Mouse (Mus musculus) forebrain, embryonic 10.5 days (tissue): ENCODE results near the gene 4930564D02Rik. TPM values are rescaled to one million over a fixed set of nuclear protein-coding genes. Genes with fewer than 3 reads are reported as not detected.
A peak's percentile ranks its signal among the peaks of the same experiment; 100 is the strongest.

Experiments
- DNase-seq: peaks from one replicate; pipeline ENCODE4 v3.0.0-alpha.2; 2017; ENCODE audit warnings: low spot score; ENCODE audit errors: extremely low spot score
- H3K27ac ChIP-seq: fragments of 300-500 bp; sonication (generic); 2 replicates; pipeline ENCODE4 v1.5.1; 2016; ENCODE audit warnings: mild to moderate bottlenecking
- H3K27me3 ChIP-seq: fragments of 300-500 bp; sonication (generic); 2 replicates; pipeline ENCODE4 v1.6.1; 2016; ENCODE audit warnings: mild to moderate bottlenecking; ENCODE audit not compliant: poor library complexity, severe bottlenecking
- H3K36me3 ChIP-seq: fragments of 300-500 bp; sonication (generic); replicated peaks from 2 replicates; pipeline ENCODE4 v1.6.1; 2016; ENCODE audit warnings: mild to moderate bottlenecking, moderate library complexity
- H3K4me1 ChIP-seq: fragments of 300-500 bp; sonication (generic); 2 replicates; pipeline ENCODE4 v1.6.1; 2016
- H3K4me3 ChIP-seq: fragments of 300-500 bp; sonication (generic); 2 replicates; pipeline ENCODE4 v1.5.1; 2016; ENCODE audit warnings: mild to moderate bottlenecking, moderate library complexity
- H3K9me3 ChIP-seq: fragments of 300-500 bp; sonication (generic); 2 replicates; pipeline ENCODE4 v1.6.1; 2016; ENCODE audit warnings: mild to moderate bottlenecking, moderate library complexity
- WGBS: fragments of 180-500 bp; shearing (Covaris S2); methylation state at CpG from one replicate; pipeline ENCODE4 v1.1.7; 2016; 5-methylcytosine and 5-hydroxymethylcytosine counted together
- polyA plus RNA-seq: library from polyadenylated mRNA; unstranded; fragments of >200 nt; fragmentation: Nextera tagmentation; extraction: Ambion mirVana; gene quantifications from 2 replicates; pipeline ENCODE4 v1.2.1, GENCODE M21; 2016

The 4930564D02Rik gene
- polyA plus RNA-seq, 1 experiment from 2014 or later: not detected

DNA sequence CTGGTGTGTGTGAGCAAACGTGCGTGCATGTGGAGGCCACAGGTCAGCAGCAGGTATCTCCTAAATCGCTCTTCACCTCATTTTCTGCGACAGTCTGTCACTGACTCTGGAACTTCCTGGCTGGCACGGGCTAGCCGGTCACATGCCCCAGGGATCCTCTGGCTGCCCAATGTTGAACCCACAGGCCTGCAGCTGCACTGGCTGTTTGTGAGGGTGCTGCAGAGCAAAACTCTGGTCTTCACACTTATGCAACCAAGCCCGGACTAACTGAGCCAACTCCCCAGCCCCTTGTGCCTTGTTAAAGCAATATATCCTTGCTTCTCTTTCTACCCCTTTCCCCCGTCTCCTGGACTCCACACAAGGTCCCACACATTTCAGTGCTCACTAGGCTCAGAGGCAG is 19.0 kb upstream of the 4930564D02Rik start:
- WGBS: 83% methylated on average over 8 of the region's 8 CpGs
- peaks cover 34% of the 10 kb centered on the region for H3K4me1 ChIP-seq

DNA sequence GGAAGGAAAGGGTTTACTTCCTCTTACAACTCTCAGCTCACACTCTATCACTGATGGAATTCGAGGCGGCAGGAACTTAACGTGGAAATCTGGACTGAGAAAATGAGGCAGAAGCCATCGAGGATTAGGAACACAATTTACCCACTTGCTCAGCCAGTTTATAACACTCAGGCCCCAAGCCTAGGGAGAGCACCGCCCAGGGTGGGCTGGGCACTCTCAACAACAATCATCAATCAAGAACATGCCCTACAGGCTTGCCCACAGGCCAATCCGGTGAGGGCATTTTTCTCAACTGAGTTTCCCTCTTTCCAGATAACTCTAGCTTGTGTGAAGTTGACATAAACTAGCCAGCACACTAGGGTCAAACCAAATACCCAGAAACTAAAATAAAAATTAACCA is 16.8 kb upstream of the 4930564D02Rik start:
- Histone ChIP-seq H3K27me3 (no peaks in the 10 kb centered on the region), H3K9me3 (no peaks in the 10 kb centered on the region), H3K27ac (no peak overlapping the region), H3K36me3 (peaks cover 14% of the 10 kb centered on the region), H3K4me3 (no peak overlapping the region), H3K4me1 (peaks cover 37% of the 10 kb centered on the region)
- no peak for DNase-seq
- WGBS: 88% methylated on average over 6 of the region's 6 CpGs

More for the DNA sequence above, 19.0 kb upstream of the 4930564D02Rik start:
- no peaks in the 10 kb centered on the region for H3K27me3 ChIP-seq
- no peak overlapping the region for H3K4me3 ChIP-seq
- H3K9me3 ChIP-seq: no peaks in the 10 kb centered on the region
- H3K36me3 ChIP-seq: peaks cover 14% of the 10 kb centered on the region
- DNase-seq: no peak
- H3K27ac ChIP-seq: no peak overlapping the region

DNA sequence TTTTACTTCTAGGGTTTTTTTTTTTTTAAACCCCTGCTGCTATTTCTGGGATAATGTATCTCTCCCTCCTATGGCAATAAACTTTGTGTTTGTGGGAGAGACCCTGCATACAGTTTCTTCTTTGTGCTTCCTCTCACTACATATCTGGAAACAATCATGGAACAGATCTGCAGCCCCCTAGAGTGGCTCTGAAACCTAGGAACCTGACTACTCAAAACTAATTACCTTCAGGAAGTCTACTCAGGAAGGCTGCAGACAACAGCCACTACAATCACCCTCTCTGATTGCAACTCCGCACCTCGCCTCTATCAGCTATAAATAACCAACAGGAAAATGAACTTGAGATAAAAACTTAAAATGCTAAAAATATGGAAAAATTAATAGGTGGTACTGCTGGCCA is 15.5 kb upstream of the 4930564D02Rik start:
- H3K4me3 ChIP-seq: peak overlapping the region; percentile 89
- H3K27ac ChIP-seq: no peak overlapping the region
- H3K4me1 ChIP-seq: peaks cover 32% of the 10 kb centered on the region
- no peak for DNase-seq
- H3K36me3 ChIP-seq: peaks cover 9% of the 10 kb centered on the region
- H3K9me3 ChIP-seq: no peaks in the 10 kb centered on the region
- no peaks in the 10 kb centered on the region for H3K27me3 ChIP-seq
- 74% methylated on average over 2 of the region's 2 CpGs for WGBS

DNA sequence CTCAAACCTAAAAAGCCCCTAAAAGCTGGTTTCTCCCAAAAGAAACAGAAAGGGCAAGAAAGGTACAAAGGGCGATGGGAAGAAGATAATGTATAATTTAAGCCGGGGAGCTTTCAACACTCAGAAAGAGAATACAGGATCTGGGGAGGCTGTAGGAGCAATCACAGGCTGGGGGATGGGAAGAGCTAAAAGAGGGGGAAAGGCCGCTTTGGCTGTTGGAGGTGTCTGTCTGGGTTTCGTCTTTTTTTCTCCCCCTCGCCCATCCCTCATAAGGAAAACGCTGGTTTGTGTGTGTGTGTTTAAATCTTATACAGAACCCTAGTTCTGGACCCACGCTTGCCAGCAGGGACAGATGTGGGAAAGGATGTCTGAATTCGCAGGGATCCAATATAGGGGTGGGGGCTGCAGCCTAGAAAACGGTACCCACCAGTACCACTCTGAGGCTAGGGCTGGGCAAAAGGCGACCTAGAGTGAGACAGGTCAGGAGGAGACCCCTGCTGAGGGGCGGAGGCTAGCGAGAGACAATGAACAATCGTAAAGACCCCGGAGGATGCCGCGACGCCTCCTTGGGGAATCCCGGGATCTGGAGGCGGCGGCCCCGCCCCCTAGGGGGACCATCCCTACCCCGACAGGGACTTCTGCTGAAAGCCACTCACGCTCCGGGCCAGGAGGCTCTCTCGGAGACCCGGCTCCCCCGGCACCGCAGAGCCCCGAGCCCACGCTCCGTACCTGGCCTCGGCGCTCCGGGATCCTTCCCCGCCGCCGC is 14.3 kb upstream of the 4930564D02Rik start:
- Histone ChIP-seq H3K4me3 (peak overlapping the region; percentile 89), H3K27ac (peak overlapping the region; percentile 96), H3K9me3 (no peaks in the 10 kb centered on the region), H3K27me3 (no peaks in the 10 kb centered on the region), H3K4me1 (peaks cover 32% of the 10 kb centered on the region), H3K36me3 (peaks cover 4% of the 10 kb centered on the region)
- under 1% methylated on average over 35 of the region's 37 CpGs for WGBS
- no peak for DNase-seq

DNA sequence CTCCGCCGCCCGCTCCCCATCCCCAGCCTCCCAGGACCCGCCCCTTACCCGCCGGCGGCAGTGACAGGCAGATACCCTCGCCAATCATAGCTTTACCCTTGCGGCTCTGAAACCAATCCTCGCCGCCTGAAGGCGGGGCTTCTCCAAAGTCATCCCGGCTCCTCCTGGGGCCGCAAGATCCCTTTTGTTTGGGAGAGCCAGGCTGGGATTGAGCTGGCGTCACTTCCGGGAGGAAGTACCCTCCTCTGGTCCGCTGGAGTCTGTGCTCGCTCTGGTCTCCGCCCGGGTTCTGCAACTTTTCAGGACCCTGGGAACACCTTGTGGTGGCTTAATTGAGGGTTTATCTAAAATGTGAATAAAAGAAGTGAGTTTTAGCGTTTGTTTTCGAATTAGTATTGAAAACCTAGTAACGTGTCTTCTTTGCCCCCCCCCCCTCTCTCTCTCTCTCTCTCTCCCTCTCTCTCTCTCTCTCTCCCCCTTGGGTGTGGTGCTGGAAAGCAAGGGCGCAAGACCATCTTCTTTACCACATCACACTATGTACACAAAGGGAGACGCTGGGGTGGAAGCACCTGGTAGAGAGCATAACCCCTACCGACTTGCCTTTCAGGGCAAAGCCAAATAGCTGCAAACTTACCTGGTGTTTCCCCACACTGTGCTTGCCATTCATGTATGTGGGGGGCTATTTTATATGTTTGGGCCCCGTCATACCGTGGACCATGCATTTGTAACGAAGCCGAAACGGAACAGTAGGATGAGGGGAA is 13.5 kb upstream of the 4930564D02Rik start, which contains the start of gene Cttnbp2nl:
Cttnbp2nl (minus strand) TSS at position 210 of the 761 bp plus-strand sequence.
- Histone ChIP-seq H3K4me3 (peak within 1 kb of the TSS; percentile 89), H3K36me3 (peaks cover 4% of the 10 kb centered on the region), H3K27ac (peak within 1 kb of the TSS; percentile 96), H3K27me3 (no peaks in the 10 kb centered on the region), H3K9me3 (no peaks in the 10 kb centered on the region), H3K4me1 (peaks cover 28% of the 10 kb centered on the region)
- peak; percentile 96 for DNase-seq
- WGBS: 4% methylated on average over 31 of the region's 31 CpGs

DNA sequence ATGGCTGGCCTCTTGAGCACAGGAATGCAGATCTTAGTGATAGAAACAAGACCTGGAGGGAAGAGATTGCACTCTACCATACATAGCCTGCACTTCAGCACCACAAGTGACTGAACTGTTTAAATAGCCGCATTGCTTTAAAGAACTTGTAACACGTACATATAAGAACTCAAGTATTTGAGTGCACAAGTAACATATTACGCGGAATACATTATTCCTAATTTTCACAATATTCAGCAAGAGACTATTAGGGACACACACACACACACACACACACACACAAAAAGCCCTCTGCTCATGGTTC is 13.0 kb upstream of the 4930564D02Rik start:
- WGBS: 77% methylated on average over 4 of the region's 4 CpGs
- peaks cover 31% of the 10 kb centered on the region for H3K4me1 ChIP-seq
- H3K27me3 ChIP-seq: no peaks in the 10 kb centered on the region
- H3K9me3 ChIP-seq: no peaks in the 10 kb centered on the region
- H3K4me3 ChIP-seq: peak overlapping the region; percentile 89
- H3K36me3 ChIP-seq: peaks cover 4% of the 10 kb centered on the region
- peak overlapping the region; percentile 96 for H3K27ac ChIP-seq
- DNase-seq: no peak

DNA sequence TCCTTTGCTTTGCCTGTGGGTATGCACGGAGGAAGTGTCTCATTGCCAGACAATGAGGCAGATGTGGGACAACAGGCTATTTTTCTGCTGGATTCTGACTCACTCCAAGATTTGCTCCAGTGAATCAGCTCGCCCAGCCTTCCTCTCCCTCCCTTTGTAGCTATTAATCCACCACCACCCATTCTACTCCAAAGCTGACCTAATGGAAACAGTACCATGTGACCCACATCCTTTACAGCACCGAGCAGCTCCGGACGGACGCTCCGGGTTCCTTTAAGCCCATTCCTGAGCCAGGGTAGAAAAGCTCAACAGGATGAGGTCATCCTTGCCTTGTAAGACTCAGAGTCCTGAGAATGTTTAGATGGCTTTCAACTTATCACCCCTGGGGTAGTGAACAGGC is 11.7 kb upstream of the 4930564D02Rik start:
- peaks cover under 1% of the 10 kb centered on the region for H3K36me3 ChIP-seq
- H3K4me3 ChIP-seq: no peak overlapping the region
- H3K27ac ChIP-seq: no peak overlapping the region
- no peaks in the 10 kb centered on the region for H3K9me3 ChIP-seq
- no peaks in the 10 kb centered on the region for H3K27me3 ChIP-seq
- peaks cover 36% of the 10 kb centered on the region for H3K4me1 ChIP-seq
- DNase-seq: no peak
- WGBS: 74% methylated on average over 7 of the region's 7 CpGs

DNA sequence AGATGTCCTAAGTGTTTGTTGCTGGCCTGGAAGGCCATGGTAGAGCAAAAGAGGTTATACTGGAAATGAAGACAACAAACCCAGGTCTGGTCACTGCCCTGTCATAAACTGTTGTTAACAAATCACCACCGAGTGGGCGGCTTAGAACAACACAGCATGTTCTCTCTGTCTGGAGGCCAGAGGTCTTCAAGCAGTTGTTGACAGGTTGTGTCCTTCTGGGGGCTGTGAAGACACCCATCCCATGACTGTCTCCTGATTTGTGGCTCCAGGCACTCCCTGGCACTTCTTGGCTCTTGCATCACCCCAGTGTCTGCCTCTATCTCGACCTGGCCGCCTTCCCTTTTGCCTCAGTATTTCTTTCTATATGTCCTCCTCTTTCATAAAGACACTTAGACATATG is 11.0 kb upstream of the 4930564D02Rik start:
- no peaks in the 10 kb centered on the region for H3K36me3 ChIP-seq
- H3K9me3 ChIP-seq: no peaks in the 10 kb centered on the region
- DNase-seq: no peak
- peaks cover 33% of the 10 kb centered on the region for H3K4me1 ChIP-seq
- WGBS: 90% methylated on average over 4 of the region's 4 CpGs
- no peak overlapping the region for H3K27ac ChIP-seq
- no peak overlapping the region for H3K4me3 ChIP-seq
- 0 out of 2 replicates have a peak, but pooled peaks cover 4% of the 10 kb centered on the region for H3K27me3 ChIP-seq

DNA sequence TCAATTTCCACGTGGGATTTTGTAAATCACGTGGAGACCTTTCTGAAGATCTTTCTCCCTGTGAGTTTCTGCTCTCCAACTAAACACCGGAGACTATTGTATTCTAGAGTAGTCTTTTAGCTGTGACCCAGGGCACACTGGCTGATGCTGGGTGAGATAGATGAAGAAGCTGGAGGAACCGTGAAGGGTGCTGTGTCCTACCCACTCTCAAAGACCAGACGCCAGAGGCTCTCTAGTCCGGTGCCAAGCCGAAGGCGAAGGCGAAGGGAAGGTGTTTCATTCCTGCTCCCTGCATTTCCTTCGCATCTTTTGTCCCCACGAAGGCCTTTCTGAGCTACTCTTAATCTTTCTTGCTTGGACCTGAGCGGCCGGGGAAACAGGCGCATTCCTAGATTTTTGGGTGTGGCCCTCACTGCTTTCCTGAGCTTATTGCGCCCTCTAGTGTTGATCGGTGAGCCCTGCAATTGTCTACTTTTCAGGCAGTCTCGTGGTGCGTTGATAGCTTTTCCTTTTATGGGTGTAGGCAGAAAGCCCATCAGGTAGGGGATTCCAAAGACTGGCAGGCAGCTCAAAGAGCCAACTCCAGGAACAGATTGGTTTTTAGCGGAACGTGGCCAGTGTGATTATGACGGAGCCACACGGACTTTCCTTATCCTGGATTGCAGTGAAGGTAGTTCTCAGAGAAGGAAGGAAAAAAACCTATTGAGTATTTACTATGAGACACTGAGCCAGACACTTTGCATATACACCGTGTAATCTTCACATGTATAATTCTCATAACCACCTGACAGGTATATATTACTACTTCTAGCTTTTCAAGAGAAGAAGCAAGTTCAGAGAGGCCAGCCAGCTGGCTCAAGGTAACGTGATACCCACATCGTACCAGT is 7.8 kb upstream of the 4930564D02Rik start:
- H3K36me3 ChIP-seq: no peaks in the 10 kb centered on the region

DNA sequence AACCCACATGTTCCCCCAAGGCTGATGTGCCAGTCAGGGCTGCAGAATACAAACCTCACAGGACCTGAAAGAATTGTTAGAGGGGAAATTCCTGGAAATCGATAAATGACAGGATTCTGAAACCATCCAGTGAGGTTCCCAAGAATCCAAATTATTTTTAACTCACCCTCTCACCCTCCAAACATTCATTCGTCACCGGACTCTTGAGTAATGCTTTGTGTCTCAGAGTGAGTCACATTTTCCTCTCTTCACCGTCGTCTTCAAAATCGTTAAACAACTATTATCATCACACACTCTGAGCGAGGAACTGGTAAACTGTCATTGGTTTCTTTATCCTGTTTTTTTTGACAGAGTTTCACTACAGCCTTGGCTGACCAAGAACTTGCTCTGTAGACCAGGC is 6.7 kb upstream of the 4930564D02Rik start:
- Histone ChIP-seq H3K9me3 (no peaks in the 10 kb centered on the region), H3K4me1 (peaks cover 12% of the 10 kb centered on the region), H3K36me3 (no peaks in the 10 kb centered on the region), H3K4me3 (no peak overlapping the region), H3K27ac (no peak overlapping the region), H3K27me3 (0 out of 2 replicates have a peak, but pooled peaks cover 6% of the 10 kb centered on the region)
- DNase-seq: no peak
- WGBS: 86% methylated on average over 7 of the region's 7 CpGs

More for the DNA sequence above, 7.8 kb upstream of the 4930564D02Rik start:
- H3K4me3 ChIP-seq: peak overlapping the region; percentile 37
- 0 out of 2 replicates have a peak, but pooled peaks cover 6% of the 10 kb centered on the region for H3K27me3 ChIP-seq
- H3K9me3 ChIP-seq: no peaks in the 10 kb centered on the region
- no peak overlapping the region for H3K27ac ChIP-seq
- H3K4me1 ChIP-seq: peaks cover 15% of the 10 kb centered on the region
- DNase-seq: peak; percentile 84
- 20% methylated on average over 25 of the region's 25 CpGs for WGBS

DNA sequence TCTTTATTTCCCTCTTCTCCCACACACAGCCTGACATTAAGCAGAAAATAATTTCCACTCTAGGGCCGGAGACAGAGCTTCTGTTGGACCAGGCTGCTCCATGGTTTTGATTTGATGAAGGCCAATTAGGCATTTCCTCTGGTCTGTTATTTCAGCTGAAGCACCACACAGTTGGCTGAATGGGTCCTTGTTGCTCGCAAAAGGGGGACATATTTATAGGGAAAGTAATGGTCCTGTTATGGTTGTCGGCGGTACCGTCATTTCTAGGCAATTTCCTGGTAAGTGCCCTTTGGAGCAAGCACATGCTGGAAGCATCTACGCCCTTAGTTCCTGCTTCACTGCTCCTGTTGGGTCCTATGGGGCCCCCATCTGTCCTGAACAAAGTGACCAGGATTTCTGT is 5.7 kb upstream of the 4930564D02Rik start:
- 61% methylated on average over 6 of the region's 6 CpGs for WGBS
- H3K4me1 ChIP-seq: peaks cover 12% of the 10 kb centered on the region
- DNase-seq: no peak
- no peaks in the 10 kb centered on the region for H3K36me3 ChIP-seq
- H3K4me3 ChIP-seq: no peak overlapping the region
- H3K9me3 ChIP-seq: no peaks in the 10 kb centered on the region
- H3K27ac ChIP-seq: peak overlapping the region; percentile 63; the same call in 1 of the 2 replicates
- H3K27me3 ChIP-seq: 0 out of 2 replicates have a peak, but pooled peaks cover 6% of the 10 kb centered on the region

DNA sequence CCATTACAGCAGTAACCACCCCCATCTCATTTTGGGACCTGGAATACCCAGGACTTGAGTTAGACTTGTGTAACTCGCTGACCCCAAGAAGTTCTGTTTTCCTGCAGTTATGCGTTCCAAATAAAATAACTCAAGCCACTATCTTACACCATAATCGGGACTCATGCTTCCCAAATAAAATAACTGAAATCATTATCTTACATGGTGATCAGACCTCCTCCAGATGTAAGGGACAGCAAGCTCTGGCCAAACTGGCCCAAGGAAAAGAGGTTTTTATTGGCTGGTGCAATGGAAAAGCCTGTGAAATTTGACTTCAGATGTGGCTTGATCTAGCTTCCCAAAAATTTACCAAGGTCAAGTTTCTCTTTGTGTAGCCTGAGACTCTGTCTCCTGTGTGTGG is 5.1 kb upstream of the 4930564D02Rik start:
- Histone ChIP-seq H3K36me3 (no peaks in the 10 kb centered on the region), H3K9me3 (no peaks in the 10 kb centered on the region), H3K4me3 (no peak overlapping the region), H3K4me1 (peaks cover 12% of the 10 kb centered on the region), H3K27me3 (0 out of 2 replicates have a peak, but pooled peaks cover 6% of the 10 kb centered on the region), H3K27ac (no peak overlapping the region)
- 89% methylated on average over 3 of the region's 3 CpGs for WGBS
- DNase-seq: no peak
